Mouse (Mus musculus) testis, adult 2 months (tissue): ENCODE data around the gene Shcbp1l. TPM values are rescaled to one million over a fixed set of nuclear protein-coding genes. Genes with fewer than 3 reads are reported as not detected.
"Not testable (repeated sequence)": the region's sequence is repeated elsewhere in the genome, so short reads cannot be mapped to it uniquely, and the experiment has no call there.

Experiments
- H3K27ac ChIP-seq: fragments of 200-500 bp; 2 replicates; pipeline ENCODE4 v1.5.1; 2012; ENCODE audit warnings: low read depth, low read length; ENCODE audit not compliant: control insufficient read depth, insufficient read depth
- H3K27me3 ChIP-seq: fragments of 200-500 bp; 2 replicates; pipeline ENCODE4 v1.6.1; 2012; ENCODE audit warnings: mild to moderate bottlenecking, low read length, moderate library complexity; ENCODE audit not compliant: control insufficient read depth, insufficient read depth
- H3K36me3 ChIP-seq: fragments of 200-500 bp; 2 replicates; pipeline ENCODE4 v1.6.1; 2012; ENCODE audit warnings: mild to moderate bottlenecking, low read length; ENCODE audit not compliant: control insufficient read depth, insufficient read depth
- H3K4me1 ChIP-seq: fragments of 200-500 bp; 2 replicates; pipeline ENCODE4 v1.6.1; 2012; ENCODE audit warnings: low read length; ENCODE audit not compliant: control insufficient read depth, insufficient read depth
- H3K4me3 ChIP-seq: fragments of 200-500 bp; 2 replicates; pipeline ENCODE4 v1.5.1; 2012; ENCODE audit warnings: low read depth, mild to moderate bottlenecking, low read length, moderate library complexity, mixed read lengths; ENCODE audit not compliant: control insufficient read depth
- CTCF ChIP-seq: fragments of 200-500 bp; IDR thresholded peaks from 2 replicates; pipeline ENCODE4 v1.5.1; 2012; ENCODE audit warnings: low read depth, mild to moderate bottlenecking, inconsistent platforms, low read length, moderate library complexity; ENCODE audit not compliant: control insufficient read depth, insufficient read depth, insufficient replicate concordance
- POLR2A ChIP-seq: fragments of 200-500 bp; IDR thresholded peaks from 2 replicates; pipeline ENCODE4 v1.6.1; 2012; ENCODE audit warnings: low read depth, mild to moderate bottlenecking, inconsistent platforms, low read length, moderate library complexity; ENCODE audit not compliant: control insufficient read depth
- polyA plus RNA-seq: library from polyadenylated mRNA; depleted of rRNA; stranded (reverse); fragments of >200 nt; gene quantifications from 2 replicates; pipeline ENCODE4 v1.2.3, GENCODE M21; 2012; rRNA removed

Shcbp1l gene
- 110 and 111 TPM in 2 replicates for polyA plus RNA-seq

DNA sequence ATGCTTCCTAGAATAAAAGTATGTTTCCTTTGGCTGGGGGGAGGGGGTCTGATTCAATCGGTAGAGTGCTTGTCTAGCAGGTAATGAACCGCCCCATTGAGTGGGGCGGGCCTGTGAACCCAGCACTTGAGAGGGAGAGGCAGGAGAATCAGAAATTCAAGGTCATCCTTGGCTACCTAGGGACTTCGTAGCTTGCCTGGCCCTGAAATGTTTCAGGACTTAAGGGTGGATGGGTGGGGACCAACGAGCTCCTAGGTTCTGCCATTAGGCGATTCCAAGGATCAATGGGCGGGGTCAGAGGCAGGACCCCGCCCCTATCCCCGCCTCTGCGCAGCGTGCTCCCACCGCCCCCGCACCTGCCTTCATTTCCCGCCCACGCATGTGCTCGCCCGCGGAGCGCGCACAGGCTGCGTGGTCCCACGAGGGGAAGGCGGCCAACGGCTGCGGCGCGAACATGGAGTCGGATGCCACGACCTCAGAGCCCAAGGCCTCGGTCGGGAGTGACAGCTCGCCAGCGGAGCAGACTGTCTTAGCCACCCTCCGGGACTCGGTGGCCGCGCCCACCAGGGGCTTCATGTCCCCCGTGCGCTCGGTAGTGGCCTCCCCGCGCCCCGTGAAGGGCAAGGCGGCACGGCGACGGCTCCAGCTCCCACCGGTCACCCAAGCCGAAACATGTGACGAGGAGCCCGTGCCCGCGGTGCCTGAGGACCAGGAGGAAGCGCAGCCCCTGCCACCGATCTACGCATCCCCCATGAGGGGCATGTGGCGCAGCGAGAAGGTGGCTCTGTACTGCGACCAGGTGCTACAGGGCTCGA lies at the start of gene Shcbp1l:
TSS of gene Shcbp1l (plus strand) at position 393 of the 815 bp plus-strand sequence.
- Histone ChIP-seq H3K36me3 (no peaks in the 10 kb centered on the region; the same call in 1 of the 2 replicates), H3K27ac (peak within 1 kb of the TSS; percentile 78), H3K4me3 (peak within 1 kb of the TSS; percentile 88), H3K4me1 (peaks cover 14% of the 10 kb centered on the region), H3K27me3 (no peaks in the 10 kb centered on the region)
- TF ChIP-seq CTCF (no peak), POLR2A (peak; percentile 93)

GRCm38 (mm10) chr1:153376446-153376845 lies 48.5 kb upstream of the Shcbp1l start:
- Histone ChIP-seq H3K4me1 (no peaks in the 10 kb centered on the region), H3K4me3 (no peak overlapping the region), H3K27ac (no peak overlapping the region), H3K27me3 (no peaks in the 10 kb centered on the region), H3K36me3 (no peaks in the 10 kb centered on the region)
- no peak for TF ChIP-seq CTCF

GRCm38 (mm10) chr1:153378587-153378986 lies 46.4 kb upstream of the Shcbp1l start:
- no peak overlapping the region for H3K4me3 ChIP-seq
- no peak overlapping the region for H3K27ac ChIP-seq
- TF ChIP-seq CTCF (no peak), POLR2A (no peak)
- no peaks in the 10 kb centered on the region for H3K36me3 ChIP-seq
- no peaks in the 10 kb centered on the region for H3K27me3 ChIP-seq
- H3K4me1 ChIP-seq = no peaks in the 10 kb centered on the region

- TF ChIP-seq POLR2A (no peak), CTCF (no peak)
- no peaks in the 10 kb centered on the region for H3K27me3 ChIP-seq
- H3K4me1 ChIP-seq = no peaks in the 10 kb centered on the region
- H3K27ac ChIP-seq = no peak overlapping the region
- H3K36me3 ChIP-seq = no peaks in the 10 kb centered on the region
- no peak overlapping the region for H3K4me3 ChIP-seq
Observed at GRCm38 (mm10) chr1:153379832-153380231, 45.1 kb upstream of the Shcbp1l start.

DNA sequence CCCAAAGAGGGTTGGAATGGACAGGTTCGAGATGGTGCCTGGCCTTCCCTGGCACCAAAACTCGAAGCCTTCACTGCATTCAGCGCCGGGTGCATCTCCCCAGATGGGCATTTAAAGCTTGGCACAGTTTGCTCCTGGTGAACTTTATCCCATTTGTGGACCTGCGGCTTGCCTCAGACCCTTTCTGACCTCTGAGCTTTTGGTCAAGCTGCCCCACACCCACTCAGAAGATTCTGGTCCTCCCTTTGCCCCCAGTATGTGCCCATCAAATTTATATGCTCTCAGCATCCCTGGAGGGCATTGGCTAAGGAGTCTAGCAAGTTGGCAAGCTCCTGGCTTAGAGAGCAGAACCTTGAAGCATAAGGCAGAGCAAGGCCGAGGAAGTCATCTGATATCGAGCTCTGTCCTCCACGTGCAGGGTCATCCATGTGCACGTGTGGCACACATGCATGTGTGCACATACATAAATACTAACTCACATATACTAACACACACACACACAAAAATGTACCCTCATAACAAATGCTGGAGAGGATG lies 44.1 kb upstream of the Shcbp1l start:
- TF ChIP-seq CTCF (no peak), POLR2A (no peak)
- H3K27ac ChIP-seq = no peak overlapping the region
- no peaks in the 10 kb centered on the region for H3K27me3 ChIP-seq
- H3K36me3 ChIP-seq = no peaks in the 10 kb centered on the region
- H3K4me3 ChIP-seq = no peak overlapping the region
- no peaks in the 10 kb centered on the region for H3K4me1 ChIP-seq

DNA sequence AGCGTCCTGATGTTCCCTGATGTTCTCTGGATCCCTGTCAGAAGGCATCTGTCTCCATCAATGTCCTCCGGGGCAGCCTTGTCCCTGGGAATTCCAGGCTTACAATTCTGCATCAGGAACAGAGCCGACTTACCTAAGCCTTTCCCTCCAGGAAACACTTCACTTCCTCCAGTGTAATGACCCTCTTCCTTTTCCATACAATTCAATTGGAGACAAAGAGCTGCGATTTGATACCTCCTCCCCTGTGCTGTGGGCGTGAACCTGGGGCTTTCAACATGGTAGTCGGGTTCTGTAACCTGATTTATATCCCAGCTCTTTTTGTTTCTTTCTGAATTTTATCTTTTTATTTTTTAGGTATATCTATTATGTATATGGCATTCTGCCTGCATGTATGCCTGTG lies 39.9 kb upstream of the Shcbp1l start:
- Histone ChIP-seq H3K4me1 (peaks cover 6% of the 10 kb centered on the region; the same call in 1 of the 2 replicates), H3K36me3 (no peaks in the 10 kb centered on the region), H3K27me3 (no peaks in the 10 kb centered on the region), H3K4me3 (no peak overlapping the region), H3K27ac (no peak overlapping the region)
- TF ChIP-seq POLR2A (no peak), CTCF (no peak)

- not testable (repeated sequence) for H3K4me3 ChIP-seq, H3K27ac ChIP-seq, H3K4me1 ChIP-seq, H3K27me3 ChIP-seq, H3K36me3 ChIP-seq
Observed at GRCm38 (mm10) chr1:153385661-153386060, 39.3 kb upstream of the Shcbp1l start.

GRCm38 (mm10) chr1:153386271-153387069 lies 38.5 kb upstream of the Shcbp1l start:
- Histone ChIP-seq H3K27ac (no peak overlapping the region), H3K27me3 (no peaks in the 10 kb centered on the region), H3K36me3 (no peaks in the 10 kb centered on the region), H3K4me1 (peaks cover 6% of the 10 kb centered on the region; the same call in 1 of the 2 replicates), H3K4me3 (no peak overlapping the region; the same call in 1 of the 2 replicates)
- TF ChIP-seq POLR2A (no peak), CTCF (peak; percentile 81)

DNA sequence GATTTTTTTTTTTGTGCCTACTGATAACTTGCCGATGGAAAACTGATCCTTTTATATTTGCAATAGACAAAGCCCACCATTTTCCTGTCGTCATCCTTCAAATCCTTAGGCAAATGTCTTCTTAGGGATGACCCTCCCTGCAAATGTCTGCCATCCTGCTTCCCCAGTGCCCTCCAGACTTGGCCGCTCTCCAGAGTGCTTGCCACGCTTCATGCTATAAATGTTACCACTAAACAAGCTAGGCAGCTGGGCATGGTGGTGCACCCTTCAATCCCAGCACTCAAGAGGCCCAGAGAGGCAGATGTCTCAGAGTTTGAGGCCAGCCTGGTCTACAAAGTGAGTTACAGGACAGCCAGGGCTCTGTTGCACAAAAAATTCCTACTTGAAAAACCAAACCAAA lies 29.3 kb upstream of the Shcbp1l start:
- not testable (repeated sequence) for H3K4me1 ChIP-seq, H3K27ac ChIP-seq, H3K4me3 ChIP-seq, H3K36me3 ChIP-seq, H3K27me3 ChIP-seq
